Mouse (Mus musculus): ENCODE measurements around the gene Nfatc3. TPM values are rescaled to one million over a fixed set of nuclear protein-coding genes. Genes with fewer than 3 reads are reported as not detected.

Gene Nfatc3
- polyA plus RNA-seq (2012; rRNA removed) = 21.8 and 35.0 TPM in 2 replicates

GRCm38 (mm10) chr8:106058731-106059612, at the start of gene Nfatc3:
Gene Nfatc3, plus strand, starts transcription at chr8:106058840.

GRCm38 (mm10) chr8:106011643-106011986, 47.0 kb upstream of the Nfatc3 start, which contains the start of gene Ddx28:
Gene Ddx28, minus strand, starts transcription at chr8:106011882.

GRCm38 (mm10) chr8:106136156-106137130, 77.8 kb downstream of the Nfatc3 start, which contains the start of gene Esrp2:
Gene Esrp2, minus strand, starts transcription at chr8:106136974.

DNA sequence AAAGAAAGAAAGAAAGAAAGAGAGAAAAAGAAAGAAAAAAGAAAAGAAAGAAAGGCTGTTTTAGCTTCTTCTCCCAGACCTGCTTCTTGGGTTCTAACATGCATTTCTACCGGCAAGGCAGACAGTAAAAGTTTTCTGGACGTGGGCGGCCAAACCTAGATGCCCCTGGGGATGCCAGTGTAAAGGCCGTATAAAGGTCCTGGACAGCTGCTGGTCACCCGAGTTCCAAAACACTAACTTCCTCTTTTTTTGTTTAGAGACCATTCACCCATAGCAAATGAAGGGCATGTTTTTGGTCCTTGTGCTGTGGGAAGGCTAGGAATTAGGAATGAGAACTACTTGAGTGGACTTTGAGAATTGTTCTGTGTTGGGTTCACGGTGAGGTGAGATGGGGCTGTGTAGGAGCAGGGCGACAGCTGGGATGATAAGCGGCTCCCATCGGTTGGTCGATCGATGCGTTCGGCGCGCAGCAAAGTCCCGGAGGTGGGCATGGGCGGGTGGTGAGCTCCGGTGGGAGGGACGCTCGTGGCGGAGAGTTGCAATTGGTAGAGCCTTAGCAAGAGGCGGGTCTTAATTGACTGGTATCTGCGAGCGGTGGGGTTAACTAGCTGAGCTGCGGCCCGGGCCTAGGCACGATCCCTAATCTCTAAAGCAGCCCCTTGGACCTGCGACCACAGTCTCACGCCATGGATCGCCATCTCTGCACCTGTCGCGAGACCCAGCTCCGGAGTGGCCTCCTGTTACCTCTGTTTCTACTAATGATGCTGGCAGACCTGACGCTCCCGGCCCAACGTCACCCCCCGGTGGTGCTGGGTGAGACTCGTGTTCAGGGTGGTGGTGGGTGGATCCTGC, 91.4 kb downstream of the Nfatc3 start, which contains the start of gene Pla2g15:
Gene Pla2g15 (plus strand): TSS at position 599 of the 852 bp plus-strand sequence.

DNA sequence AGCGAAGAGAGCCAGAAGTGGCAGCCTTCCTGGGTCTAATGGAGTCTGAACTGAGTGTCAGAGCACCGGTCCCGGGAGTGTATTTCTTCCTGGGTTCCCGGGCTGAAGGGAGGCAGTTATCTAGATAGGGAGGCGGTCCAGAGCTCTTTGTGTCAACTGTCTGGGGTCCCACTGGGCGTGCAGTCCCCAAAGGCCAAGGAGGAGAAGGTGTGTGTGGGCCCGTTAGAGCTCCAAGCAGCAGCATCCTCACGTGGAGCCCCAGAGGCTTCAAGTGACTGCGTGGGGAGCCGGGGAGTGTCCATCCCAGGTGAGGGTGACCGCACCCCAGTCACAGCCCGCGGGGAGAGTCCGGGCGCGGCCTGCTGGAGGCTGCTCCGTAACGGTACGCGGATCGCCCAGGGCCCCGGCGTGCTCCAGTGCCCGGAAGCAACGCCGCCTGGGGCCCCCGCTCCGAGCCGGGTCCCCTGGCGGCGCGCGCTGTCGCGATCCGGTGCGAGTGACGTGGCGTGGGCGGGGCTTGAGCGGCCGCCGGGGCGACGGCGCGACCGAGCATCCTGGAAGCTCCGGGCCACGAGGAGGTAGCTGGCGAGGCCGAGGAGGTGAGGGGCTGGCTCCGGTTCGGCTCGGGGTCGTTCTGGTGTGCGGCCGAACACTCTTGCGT, 109.8 kb downstream of the Nfatc3 start, which contains the start of gene Slc7a6:
Gene Slc7a6 (plus strand): TSS at position 502 of the 661 bp plus-strand sequence.

Other genes starting within 250 kb of the Nfatc3 start
- 32.9 and 33.2 TPM in 2 replicates for gene Ranbp10, start 231.5 kb upstream of the Nfatc3 start, polyA plus RNA-seq (2012; rRNA removed)
- gene Tsnaxip1, start 231.1 kb upstream of the Nfatc3 start, polyA plus RNA-seq (2012; rRNA removed) = 0.83 and 0.91 TPM in 2 replicates
- 25.1 and 31.5 TPM in 2 replicates for gene Cenpt, start 205.6 kb upstream of the Nfatc3 start, polyA plus RNA-seq (2012; rRNA removed)
- gene Thap11, start 203.7 kb upstream of the Nfatc3 start, polyA plus RNA-seq (2012; rRNA removed) = 123 and 125 TPM in 2 replicates
- gene Nutf2, start 198.3 kb upstream of the Nfatc3 start, polyA plus RNA-seq (2012; rRNA removed) = 43.3 and 62.6 TPM in 2 replicates
- 140 and 149 TPM in 2 replicates for gene Edc4, start 178.0 kb upstream of the Nfatc3 start, polyA plus RNA-seq (2012; rRNA removed)
- gene Nrn1l, start 165.3 kb upstream of the Nfatc3 start, polyA plus RNA-seq (2012; rRNA removed) = 9.7 and 9.8 TPM in 2 replicates
- gene Pskh1, start 158.4 kb upstream of the Nfatc3 start, polyA plus RNA-seq (2012; rRNA removed) = 75.9 and 81.9 TPM in 2 replicates
- gene Ctrl, start 125.0 kb upstream of the Nfatc3 start, polyA plus RNA-seq (2012; rRNA removed) = 4.0 and 6.0 TPM in 2 replicates
- gene Psmb10, start 120.4 kb upstream of the Nfatc3 start, polyA plus RNA-seq (2012; rRNA removed) = 143 and 177 TPM in 2 replicates
- gene Lcat, start 115.5 kb upstream of the Nfatc3 start, polyA plus RNA-seq (2012; rRNA removed) = 5.1 and 8.3 TPM in 2 replicates
- gene Slc12a4, start 92.7 kb upstream of the Nfatc3 start, polyA plus RNA-seq (2012; rRNA removed) = 97.5 and 103 TPM in 2 replicates
- gene Dpep3, start 79.4 kb upstream of the Nfatc3 start, polyA plus RNA-seq (2012; rRNA removed) = 0.49 and 0.52 TPM in 2 replicates
- 10.5 and 12.3 TPM in 2 replicates for gene Dus2, start 67.5 kb upstream of the Nfatc3 start, polyA plus RNA-seq (2012; rRNA removed)
- gene Dpep2nb, start 52.9 kb upstream of the Nfatc3 start, polyA plus RNA-seq (2012; rRNA removed) = not detected in 2 replicates
- gene Ddx28, start 47.0 kb upstream of the Nfatc3 start, polyA plus RNA-seq (2012; rRNA removed) = 14.6 and 19.5 TPM in 2 replicates
- 20.6 and 21.5 TPM in 2 replicates for gene Esrp2, start 78.1 kb downstream of the Nfatc3 start, polyA plus RNA-seq (2012; rRNA removed)
- 23.2 and 23.3 TPM in 2 replicates for gene Pla2g15, start 91.6 kb downstream of the Nfatc3 start, polyA plus RNA-seq (2012; rRNA removed)
- 48.7 and 68.6 TPM in 2 replicates for gene Slc7a6, start 110.0 kb downstream of the Nfatc3 start, polyA plus RNA-seq (2012; rRNA removed)
- 23.7 and 26.1 TPM in 2 replicates for gene Slc7a6os, start 152.1 kb downstream of the Nfatc3 start, polyA plus RNA-seq (2012; rRNA removed)
- 44.0 and 46.4 TPM in 2 replicates for gene Prmt7, start 152.1 kb downstream of the Nfatc3 start, polyA plus RNA-seq (2012; rRNA removed)